Mouse (Mus musculus) adrenal gland, postnatal 14 days (tissue): ENCODE measurements around the gene Tmem11. TPM values are rescaled to one million over a fixed set of nuclear protein-coding genes. Genes with fewer than 3 reads are reported as not detected.

Experiments used
- DNase-seq: peaks from one replicate; pipeline ENCODE4 v3.0.0; 2021; ENCODE audit warnings: mixed read lengths
- long read RNA-seq, 2 experiments: library from polyadenylated mRNA; stranded (forward); transcript quantifications; one replicate each; pipeline ENCODE4 v2.0.0; 2021
- total RNA-seq: library from RNA; stranded (reverse); gene quantifications from 2 replicates; pipeline ENCODE4 v1.2.3, GENCODE M21; 2021

The Tmem11 gene
- total RNA-seq = 48.9 and 49.8 TPM in 2 replicates
- long read RNA-seq, experiment 1, transcript Tmem11-201 (2 exons, 1,457 nt) = major isoform, 41 of 51 reads
- long read RNA-seq, experiment 1, partial matches to known transcripts = 0 of 51 reads
- long read RNA-seq, experiment 1, other reads (novel, unspliced or antisense) = 6 of 51 reads
- long read RNA-seq, experiment 2, transcript Tmem11-201 (2 exons, 1,457 nt) = major isoform, 40 of 54 reads
- long read RNA-seq, experiment 2, transcript Tmem11-203 (3 exons, 1,511 nt) = minor isoform, 5 of 54 reads
- long read RNA-seq, experiment 2, partial matches to known transcripts = 1 of 54 reads
- long read RNA-seq, experiment 2, other reads (novel, unspliced or antisense) = 8 of 54 reads

DNA sequence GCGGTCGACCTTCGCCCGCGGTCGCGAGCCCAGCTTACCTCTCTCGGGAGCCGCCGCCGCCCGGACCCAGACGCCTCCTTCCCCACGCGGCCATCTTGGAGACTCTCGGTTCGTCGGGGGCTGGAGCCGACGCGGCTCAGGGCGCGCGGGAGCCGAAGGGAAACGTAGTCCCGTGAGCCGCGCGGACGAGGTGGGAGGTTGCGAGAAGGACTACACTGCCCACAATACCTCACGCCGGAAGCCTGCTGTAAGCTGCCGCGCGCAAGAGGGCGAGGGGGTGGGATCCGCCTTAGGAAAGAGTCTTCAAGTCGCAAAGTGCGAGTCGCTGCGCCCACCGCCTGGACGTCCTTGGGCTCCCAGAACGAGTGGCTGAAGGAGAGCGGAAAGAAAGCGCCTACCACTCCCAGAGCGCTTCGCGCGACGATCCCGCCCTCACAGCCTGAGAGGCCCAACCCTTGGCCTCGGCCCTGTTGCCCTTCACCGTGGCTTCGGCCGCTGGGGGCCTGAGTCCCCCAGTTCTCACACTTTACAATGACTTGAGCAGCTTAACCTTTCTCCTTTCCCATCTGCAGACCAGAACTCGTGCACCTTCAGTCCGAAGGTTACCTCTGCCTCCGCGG lies at the start of gene Tmem11:
Tmem11 (minus strand) TSS at position 598 of the 620 bp plus-strand sequence.
- peak; percentile 97 for DNase-seq

DNA sequence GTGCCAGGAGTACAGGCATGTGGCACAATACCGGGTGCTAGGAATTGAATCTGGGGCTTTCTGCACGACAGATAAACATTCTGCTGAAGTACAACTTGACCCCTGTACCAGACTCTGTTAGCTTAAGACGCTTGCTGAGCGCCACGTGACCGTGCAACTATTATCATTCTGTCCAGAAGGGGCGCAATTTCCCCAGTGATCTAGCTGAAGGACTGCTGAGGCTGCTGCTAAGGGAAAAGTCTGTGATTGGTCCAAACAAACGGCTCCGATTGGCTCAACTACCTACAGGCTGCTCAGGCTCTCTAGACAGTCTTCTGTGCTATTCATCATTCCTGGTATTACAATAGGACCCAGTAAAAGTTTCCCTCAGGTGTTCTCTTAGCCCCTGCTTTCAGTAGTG lies 48.2 kb upstream of the Tmem11 start:
- peak; percentile 94 for DNase-seq

DNA sequence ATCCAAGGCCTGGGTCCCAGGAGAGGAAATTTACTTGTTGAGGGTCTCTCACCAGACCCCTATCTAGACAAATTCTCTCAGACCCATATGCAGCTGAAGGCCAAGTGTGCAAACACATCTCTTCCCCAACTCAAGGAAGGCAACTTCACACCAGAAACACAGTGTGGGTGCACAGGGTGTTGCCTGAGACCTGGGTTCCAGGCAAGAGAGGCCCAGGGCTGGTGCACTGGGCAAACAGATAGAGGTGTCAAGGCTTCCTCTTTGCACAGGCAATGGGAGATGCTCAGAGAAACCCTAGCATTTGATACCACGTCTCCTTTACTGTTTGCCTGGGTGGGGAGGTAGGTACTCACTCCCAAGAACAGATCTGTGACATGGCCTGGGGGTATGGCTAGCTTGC lies 45.9 kb upstream of the Tmem11 start:
- no peak for DNase-seq

DNA sequence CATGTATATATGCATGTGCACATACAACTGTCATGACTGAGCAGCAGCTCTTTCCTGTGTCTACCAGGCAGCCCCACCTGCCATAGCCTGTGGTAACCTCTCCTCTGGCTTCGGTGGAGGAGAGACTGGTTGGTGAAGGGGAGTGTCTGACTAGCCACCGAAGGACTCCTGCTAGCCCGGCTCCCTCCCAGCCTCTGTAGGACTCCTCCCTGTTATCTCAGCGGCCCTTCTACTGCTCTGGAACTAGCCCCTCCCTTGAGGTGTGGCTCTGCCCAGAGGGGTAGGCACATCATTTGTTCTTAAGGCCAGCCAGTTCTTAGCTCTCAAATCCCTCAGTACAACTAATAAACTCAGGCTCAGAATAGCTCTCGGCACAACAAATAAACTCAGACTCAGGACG lies 45.4 kb upstream of the Tmem11 start:
- DNase-seq = no peak

DNA sequence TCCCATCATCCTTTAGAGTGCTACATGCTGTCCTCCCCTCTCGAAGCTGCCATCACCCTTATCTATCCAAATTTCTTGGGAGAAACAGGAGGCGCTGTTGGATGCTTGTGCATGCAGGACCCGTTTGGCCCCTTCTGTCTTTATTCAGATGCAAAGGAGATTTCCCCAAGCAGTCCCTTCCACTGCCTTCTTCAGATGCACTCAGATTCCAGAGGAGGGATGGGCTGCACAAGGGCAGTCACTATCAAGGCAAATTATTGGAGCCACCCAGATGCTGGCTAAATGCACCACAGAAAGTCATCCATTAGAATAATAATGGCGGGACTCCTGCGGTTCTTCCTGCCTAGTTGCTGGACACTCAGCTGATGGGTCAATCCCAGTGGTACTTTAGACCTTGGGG lies 43.9 kb upstream of the Tmem11 start:
- DNase-seq = no peak

DNA sequence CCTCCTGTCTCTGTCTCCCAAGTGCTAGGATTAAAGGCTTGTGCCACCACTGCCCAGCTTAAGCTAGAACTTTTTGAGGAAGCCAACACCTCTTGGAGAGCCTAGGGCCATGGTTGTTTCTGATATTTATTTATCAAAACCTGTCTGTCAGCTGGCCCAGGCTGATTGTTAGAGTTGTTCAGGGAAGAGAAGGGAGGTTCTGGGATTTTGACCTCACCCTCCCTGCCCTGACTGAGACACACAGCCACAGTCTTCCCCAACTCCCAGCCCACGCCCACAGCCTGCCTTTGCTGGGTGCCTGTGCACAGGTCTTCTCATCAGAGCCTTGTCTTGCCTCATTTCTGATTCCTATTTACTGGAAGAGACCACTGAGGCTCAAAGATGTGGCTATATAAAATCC lies 43.1 kb upstream of the Tmem11 start:
- no peak for DNase-seq

DNA sequence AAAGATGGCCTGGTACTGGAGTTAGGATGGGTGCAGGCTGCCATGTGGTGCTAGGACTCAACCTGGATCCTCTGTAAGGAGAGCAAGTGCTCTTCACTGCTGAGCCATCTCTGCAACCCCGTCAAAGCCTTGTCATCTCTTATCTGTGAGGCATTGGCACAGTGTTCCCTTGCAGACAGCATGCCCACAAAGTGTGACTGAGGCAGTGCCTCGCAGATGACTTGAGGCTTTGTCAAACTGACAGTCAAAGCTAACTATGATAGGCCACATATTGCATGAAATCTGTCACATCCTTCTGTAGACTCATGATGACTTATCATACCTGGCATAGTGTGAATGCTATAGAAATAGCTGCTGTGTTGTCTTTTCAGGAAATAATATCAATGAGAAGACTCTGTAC lies 40.9 kb upstream of the Tmem11 start:
- DNase-seq = no peak

DNA sequence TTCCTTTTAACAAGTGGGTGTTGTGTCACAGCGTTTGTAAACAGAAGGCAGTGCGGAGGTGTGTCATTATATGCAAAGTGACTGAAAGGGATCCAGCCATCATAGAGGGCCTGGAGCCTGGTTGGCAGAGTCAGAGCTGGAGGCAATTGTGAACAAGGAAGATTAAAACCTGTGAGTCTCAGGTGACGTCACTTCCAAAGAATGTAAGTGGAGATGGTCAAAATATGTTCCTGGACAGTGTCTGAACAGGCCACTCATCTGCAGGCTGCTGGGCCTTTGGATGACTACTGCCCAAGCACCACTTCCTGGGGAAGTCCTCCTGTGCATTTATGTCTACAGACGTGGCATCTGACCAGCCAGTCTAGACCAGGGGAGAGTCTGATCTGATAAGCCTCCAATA lies 36.1 kb upstream of the Tmem11 start:
- no peak for DNase-seq

DNA sequence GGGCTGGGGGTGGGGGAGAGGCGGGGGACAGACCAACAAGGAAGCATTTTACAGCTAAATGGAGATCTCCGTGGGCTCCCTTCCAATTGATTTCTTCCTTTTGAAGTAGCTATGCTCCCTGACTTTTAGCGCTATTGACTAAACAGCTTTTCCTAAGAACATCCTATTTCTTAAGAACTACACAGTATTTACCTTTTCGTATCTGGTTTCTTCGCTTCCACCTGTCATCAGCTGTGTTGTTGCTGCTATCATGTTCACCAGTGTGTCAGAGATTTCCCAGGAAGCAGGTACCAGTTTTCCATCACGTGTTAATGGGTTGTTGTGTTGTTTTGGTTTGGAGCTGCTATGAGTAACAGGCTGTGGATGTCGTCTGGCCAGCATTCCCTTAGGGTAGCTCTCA lies 35.4 kb upstream of the Tmem11 start, which contains the start of gene Natd1:
Natd1 (minus strand) TSS at position 260 of the 400 bp plus-strand sequence.
- no peak for DNase-seq

DNA sequence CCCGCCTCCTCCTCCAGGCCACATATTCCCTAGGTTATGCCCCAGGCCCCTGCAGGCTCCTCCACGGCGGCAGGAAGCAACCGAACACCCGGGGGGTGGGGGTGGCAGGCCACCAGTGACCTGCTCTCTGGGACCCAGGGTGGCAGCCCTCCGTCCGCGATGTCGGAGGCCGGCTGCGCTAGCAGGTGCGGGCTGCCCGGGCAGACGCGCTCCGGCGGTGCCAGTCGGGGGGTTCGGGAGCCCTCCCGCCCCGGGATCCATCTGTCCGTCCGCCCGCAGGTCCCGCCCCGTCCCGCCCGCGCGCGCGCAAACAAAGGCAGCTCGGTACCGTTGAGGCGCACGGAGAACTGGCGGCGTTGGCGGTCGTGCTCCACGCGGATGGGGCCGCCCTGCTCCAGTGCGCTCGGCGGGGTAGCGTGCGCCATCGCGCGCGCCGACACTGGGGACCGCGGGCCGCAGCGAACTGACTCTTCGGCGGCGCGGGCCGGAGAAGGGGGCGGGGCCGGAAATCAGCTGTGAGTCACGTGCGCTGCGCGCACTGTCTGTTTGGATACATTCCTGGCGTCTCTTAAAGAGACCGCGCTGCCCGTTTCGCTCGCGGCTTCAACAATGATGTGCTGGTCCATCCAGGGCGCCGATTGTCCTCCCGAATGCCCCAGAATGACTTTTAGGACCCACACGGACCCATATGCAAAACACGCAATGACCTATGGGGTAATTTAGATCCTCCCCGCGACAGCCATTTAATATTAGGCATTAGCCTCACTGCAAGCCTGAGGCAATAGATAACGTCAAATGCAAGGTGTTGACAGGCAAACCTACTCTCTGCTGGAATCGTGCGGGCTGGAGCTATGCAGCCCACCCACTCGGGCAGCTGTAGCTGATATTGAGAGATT lies 34.5 kb upstream of the Tmem11 start:
- peak; percentile 95 for DNase-seq

DNA sequence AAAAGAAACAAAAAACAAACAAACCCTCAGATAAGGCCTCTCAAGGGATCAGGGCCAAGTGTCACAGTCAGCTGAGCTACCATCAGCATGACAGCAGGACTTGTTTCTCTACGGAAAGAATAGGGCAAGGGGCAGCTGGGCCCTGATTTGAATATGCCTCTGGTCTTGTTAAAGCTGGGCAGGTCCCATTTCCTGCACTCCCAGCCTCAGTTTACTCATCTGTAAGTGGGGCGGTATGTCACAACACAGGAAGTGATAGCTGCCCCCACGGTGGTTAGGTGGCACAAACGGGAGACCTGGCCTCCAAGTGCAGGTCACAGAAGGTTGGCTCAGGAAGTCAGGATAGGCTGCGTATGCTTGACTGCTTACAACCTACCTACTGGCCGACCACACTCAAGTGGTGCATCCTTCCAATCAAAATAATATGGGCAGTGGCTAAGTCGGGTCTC lies 33.5 kb upstream of the Tmem11 start:
- DNase-seq = peak; percentile 6

DNA sequence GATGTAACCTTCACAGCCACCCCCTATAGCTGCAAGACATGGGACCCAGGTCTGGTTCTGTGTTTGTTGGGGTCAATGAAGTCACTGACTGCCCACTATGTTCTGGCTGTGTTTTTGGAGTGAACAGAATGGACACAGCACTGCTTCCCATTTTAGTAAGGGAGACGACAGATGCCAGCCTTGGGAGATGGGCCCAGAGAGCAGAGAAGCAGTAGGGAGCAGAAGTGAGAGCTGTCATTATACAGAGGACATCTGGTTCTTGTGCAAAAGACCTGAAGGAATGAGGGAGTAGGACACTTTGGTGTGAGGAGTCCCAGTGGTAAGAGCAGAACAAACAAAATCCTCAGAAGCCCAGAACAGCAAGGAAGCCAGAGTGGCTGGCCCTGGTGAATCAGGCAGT lies 30.6 kb upstream of the Tmem11 start:
- DNase-seq = no peak

DNA sequence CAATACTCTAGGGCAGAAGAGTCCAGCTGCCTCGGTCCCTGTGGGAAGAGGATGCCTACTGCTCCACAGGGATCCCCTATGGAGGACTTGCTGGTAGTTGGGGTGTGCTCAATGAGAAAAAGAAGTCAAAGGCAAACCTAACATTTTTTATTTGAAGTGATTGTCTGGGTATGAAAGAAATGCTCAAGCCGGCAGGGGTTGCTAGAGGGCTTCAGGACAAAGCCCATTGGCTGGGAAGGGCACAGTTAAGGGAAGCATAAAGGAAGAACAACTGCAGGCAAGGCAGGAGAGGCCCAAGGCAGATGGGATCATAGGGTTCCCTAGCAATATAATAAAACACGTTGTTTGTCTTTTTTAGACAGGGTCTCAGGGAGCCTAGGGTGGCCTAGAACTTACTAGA lies 29.0 kb upstream of the Tmem11 start:
- DNase-seq = peak; percentile 34

DNA sequence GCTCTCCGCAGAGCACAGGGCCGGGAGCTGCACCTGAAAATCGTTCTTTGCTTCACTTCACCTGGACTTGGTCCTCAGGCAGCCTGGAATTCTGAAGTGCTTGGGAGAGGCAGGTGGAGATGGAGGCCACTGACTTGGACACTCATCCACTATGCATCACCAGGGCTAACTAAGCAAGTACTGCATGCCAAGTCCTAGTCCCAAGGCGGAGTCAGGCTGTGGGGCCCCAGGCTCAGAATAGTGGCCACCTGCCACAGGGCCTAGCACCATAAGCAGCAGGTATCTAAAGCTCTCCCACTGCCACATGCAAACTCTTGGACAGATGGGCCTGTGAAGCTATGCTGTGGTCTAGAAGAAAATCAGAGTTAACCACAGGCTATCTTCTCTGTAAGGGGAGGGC lies 27.4 kb upstream of the Tmem11 start:
- DNase-seq = no peak

DNA sequence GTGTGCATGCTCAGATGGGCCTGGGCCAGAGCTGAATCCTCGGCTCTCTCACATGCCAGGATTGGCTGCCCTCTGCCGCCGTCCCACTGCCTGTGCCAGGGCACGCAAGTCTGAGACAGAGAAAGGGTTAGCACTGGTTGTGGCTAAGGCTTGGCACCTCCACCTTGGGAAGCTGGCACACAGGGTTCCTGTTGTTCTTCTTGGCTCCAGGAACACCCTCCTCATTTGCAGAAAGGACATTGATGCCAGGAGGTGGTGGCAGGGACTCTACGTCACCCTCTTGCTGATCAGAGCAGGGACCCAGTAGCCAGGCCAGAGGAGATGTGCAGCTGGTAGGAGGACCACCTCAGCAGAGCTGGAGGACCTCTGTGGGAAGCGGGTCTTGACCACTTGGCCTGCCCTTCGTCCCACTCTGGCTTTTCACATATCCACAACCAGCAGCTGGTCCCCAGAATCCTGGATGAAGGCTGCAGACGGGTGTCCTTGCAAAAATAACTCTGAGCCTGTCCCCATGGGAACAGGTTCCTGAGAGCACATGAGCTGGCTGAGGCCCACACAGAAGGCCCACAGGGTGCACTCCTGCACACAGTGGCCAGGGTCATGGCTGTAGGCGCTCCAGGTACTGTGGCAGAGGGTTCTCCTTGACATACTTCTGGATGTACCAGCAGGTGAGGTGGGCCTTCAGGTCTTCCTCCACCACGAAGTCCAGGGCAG lies 26.5 kb upstream of the Tmem11 start:
- DNase-seq = peak; percentile 57

DNA sequence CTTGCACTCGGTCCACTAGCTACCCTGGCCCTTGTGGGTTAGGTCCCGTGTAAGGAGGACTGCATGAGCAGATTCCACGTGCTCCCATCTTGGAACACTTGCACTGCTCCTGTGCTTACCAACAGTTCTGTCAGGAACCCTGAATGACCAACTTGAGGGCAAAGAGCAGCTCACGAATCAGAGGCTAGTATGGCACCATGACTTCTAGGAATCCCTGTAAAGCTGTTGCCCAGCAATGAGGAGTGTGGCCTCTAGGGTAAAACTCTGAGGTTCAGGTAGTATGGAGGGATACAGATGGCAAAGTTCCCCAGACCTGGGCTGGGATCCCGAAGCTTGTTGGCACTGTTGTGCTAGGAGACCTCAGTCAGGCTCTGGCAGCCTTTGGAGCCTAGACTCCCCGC lies 24.6 kb upstream of the Tmem11 start:
- DNase-seq = peak; percentile 32

DNA sequence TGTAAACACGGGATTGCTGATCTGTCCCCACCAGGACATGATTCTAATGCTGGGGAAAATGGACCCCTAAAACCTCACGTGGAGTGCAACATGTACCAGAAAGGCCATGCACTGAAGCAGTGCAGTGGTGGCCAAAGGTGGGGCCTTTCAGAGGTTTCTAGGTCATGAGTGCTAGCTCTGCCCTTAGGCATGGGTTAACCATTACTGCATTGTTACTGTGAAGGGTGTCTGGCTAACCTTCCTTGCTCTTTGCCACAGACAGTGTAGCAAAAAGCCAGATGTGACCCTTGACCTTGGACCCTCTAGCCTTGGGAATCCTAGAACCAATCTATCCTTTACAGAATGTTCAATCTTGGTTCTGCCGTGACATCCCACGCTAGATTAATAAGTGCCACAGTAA lies 23.4 kb upstream of the Tmem11 start:
- no peak for DNase-seq

DNA sequence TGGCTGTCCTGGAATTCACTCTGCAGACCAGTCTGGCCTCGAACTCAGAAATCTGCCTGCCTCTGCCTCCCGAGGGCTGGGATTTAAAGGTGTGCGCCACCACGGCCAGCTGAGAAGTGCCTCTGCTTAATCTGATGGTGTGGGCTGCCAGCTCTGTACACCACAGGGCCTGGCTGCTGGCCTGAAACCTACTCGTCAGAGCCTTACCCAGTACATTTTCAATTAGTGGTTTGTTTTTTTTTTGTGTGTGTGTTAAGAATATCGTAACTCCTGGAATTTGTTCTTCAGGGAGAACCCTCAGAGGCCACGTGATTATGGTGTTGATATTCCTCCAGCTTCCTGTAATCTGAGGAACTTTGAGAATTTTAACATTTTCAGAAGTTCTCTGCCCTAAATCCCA lies 22.9 kb upstream of the Tmem11 start:
- no peak for DNase-seq

DNA sequence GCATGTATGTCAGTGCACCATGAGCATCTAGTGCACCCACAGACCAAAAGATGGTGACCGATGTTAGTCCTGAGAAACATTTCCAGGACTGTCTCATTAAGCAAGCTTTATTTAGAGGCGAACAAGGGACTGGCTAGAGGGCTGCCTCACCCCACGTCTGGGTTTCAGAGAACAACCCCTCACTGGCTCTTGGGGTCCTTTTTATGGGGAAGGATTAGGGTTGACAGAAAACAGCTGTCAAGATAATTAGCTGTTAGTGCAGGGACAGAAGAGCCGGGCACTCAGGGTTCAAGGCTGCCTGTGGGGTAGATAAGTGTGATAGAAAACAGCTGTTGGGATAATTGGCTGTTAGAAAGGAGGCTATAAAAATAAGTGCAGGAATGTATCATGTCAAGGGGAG lies 16.8 kb upstream of the Tmem11 start:
- no peak for DNase-seq

DNA sequence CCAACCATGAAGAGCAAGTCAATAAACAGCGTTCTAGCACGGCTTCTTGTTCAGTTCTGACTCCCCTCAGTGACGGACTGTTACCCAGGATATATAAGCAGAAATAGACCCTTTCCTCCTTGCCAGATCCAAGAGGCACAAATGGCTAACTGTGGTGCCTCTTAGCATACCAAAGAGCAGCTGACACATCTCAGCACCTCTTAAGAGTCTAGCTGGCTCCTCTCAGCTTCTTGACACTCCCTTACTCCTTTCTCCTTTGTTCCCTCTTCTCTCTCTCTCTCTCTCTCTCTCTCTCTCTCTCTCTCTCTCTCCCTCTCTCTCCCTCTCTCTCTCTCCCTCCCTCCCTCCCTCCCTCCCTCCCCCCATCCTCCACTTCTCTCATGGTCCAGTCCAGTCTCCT lies 11.7 kb upstream of the Tmem11 start:
- no peak for DNase-seq

DNA sequence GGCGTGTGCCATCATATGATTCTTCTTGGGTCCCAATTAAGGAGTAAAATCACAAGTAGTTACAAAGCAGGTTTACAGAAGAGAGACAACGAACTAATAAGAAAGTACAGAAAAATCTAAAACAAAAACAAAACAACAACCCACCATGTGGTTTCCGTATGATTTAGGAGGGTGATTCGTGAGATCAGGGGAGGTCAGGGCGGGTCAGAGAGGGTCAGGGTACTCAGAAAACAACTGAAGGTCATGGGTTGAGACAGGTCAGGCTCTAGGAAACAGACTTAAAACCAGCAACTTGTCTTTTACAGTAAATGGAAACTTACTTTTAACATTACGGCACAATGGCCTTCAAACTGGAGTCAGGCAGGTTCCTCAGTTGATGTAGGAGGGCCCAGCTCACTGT lies 11.2 kb upstream of the Tmem11 start:
- DNase-seq = no peak

DNA sequence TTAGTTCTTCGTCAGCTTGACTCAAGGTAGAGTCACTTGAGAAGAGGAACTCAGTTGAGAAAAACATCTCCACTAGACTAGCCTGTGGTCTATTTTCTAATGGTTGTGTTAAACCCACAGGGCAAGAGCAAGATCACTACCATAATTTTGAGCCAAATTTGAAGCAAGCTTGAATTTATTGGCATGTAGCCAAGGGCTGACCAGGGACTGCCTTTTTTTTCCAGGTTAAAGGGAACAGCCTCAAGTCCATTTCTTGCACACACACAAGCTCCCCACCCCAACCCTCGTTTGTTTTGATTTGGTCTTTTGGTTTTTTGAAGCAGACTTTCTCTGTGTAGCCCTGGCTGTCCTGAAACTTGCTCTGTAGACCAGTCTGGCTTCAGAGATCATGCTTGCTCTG lies 10.8 kb upstream of the Tmem11 start:
- DNase-seq = no peak
